Mouse (Mus musculus) stomach, postnatal 0 days (tissue): ENCODE measurements around the gene Dexi.

Experiments
- CTCF ChIP-seq: IDR thresholded peaks from 2 replicates; pipeline ENCODE4 v1.5.1; 2016; ENCODE audit warnings: antibody characterized with exemption, low read depth, mild to moderate bottlenecking, moderate library complexity
- EP300 ChIP-seq: optimal IDR thresholded peaks from 2 replicates; pipeline ENCODE3; 2016; ENCODE audit warnings: antibody characterized with exemption

DNA sequence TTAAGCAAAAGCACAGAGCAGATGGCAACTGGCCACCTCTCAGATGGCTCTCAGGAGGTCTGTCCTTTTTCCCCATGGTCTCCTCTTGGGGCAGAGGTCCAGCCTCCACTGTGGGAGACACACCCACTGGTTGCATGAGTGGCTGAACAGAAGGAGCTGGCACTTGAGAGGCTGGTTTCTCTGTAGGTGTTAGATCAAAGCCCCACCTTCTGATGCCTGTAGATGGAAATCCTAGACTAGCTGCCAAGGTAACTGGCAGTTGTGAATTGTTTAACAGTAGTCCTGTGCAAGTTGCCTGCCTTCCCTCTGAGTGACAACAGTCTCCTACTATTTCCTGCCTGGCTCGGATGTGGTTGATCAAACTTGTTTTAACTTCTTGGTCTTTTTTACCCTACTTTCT, 42.3 kb upstream of the Dexi start:
- TF ChIP-seq CTCF (no peak), EP300 (no peak)
